Mouse (Mus musculus): Measurements from ENCODE around the gene Clip2. TPM values are rescaled to one million over a fixed set of nuclear protein-coding genes. Genes with fewer than 3 reads are reported as not detected.
A peak's percentile ranks its signal among the peaks of the same experiment; 100 is the strongest.

Clip2 gene
- total RNA-seq, 2 experiments from 2014 or later: 113 to 116 TPM

DNA sequence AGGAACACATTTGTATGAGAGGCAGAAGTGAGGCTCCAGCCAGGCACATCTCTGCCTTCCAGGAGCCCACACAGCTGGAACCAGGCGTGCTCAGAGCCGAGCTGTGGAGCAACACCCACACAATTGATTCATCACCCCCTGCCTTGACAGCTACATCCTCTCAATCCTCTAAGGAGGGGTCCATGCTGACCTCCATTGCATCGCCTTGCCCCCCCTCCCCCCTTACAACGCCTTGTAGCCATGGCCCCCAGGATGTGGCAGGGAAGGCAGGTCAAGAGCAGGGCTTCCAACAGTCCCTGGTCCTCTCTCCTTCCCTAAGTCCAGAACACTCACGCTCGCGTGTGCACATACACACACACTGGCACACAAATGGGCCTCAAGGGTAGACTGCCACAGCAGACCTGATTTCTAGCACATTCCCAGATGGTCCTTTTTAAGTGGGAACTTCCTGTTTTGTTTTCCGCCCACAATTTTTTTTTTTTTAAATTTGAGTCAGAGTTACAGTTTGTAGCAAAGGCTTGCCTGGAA is 16.8 kb upstream of the Clip2 start:
- DNase-seq (ENCODE audit: low spot score in 2 of 2): peak in 1 of 2 experiments; percentile 57
- intact Hi-C loops (cut with DNase I): no loop called here

DNA sequence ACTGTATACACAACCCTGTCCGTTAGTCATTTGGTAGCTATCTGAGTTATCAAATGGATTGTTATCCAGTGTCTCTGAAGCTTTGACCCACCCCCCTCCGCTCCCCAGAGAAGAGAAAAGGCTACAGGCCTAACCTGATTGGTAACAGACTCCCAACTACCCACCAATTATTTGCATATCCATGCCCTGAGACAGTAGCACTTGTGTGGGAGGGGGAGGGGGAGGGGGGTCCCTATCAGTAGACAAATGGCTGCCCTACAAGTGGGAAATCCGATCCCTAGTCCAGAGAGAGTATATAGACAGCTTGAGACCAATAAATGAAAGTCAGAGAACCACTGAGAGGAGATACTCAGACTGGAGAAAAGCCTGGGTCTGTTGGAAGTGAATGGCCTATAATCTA is 15.8 kb upstream of the Clip2 start:
- DNase-seq (ENCODE audit: low spot score in 2 of 2): no peak

GRCm38 (mm10) chr5:134567445-134567844 is 15.2 kb upstream of the Clip2 start:
- intact Hi-C loops (cut with DNase I): no loop called here
- no peak for DNase-seq (ENCODE audit: low spot score in 2 of 2)

More for the DNA sequence above, 15.8 kb upstream of the Clip2 start:
- intact Hi-C loops (cut with DNase I): no loop called here

DNA sequence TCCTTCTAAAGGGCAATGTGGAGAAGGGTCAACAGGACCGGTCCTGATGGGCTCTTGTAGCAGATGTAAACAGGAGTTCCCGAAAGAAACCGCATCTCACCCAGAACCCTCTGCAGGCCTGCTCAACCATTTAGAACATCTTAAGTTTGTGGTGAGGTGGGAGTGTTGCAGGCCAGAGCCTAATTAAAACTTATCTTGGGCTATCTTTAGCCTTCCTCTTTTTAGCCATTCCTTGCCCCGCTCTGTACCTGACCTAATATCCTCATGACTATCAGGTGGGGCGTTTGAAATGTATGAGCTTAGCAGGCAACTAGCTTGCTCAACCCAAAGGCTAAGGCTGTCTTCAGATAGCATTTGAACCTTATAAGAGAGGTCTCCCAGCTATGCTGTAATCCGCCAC is 13.5 kb upstream of the Clip2 start:
- intact Hi-C loops (cut with DNase I): no loop called here
- no peak for DNase-seq (ENCODE audit: low spot score in 2 of 2)

DNA sequence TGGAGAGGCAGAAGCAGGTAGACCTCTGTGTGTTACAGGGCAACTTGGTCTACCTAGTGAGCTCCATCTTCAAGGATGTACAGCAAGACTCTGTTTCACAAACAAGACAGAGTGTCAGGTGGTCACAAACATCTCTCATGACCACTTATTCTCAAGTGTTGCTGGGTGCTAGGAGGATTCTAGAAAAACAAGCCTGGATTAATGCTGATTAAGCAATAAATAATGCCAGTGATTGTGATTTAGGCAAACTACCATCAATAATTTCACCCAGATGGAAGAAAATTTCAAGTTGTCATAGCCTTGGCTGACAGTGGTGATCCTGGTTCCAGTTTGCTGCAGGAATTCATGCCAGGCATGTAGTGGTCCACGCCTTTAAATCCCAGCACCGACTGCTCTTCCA is 12.0 kb upstream of the Clip2 start:
- DNase-seq (ENCODE audit: low spot score in 2 of 2): no peak
- intact Hi-C loops (cut with DNase I): no loop called here

DNA sequence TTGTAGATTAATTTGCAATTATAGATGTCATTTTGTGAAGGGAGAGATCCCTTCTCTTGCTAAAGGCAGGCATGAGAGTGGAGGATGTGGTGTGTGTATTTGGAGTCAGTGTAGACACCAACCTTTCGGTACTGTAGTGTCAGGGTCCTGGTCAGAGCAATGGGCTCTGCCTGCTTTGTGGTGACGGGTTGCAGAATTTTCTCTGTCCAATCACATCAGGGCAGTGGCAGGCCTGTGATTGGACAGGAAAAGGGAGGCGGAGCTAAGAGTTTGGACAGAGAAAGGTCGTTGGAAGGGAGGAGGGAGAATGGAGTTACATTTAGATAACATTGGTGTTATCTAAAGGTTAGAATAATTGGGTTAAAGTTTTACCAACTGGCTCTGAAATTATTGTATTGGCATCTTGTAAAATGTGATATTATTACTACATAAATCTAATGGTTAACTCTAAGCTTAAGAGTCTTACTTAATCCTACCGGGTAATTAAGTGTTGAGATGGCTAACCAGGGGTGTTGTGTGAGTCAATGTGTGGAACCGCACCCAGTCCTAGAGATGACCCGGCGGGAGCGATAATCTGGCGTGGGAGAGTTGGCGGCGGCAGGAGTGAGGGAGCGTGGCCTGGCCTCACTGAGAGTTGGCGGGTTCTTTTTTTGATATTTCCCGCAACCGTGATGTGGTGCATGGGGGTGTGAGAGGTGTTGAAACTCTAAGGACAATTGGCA is 8.4 kb upstream of the Clip2 start:
- DNase-seq (ENCODE audit: low spot score in 2 of 2): no peak
- intact Hi-C loops (cut with DNase I): no loop called here

DNA sequence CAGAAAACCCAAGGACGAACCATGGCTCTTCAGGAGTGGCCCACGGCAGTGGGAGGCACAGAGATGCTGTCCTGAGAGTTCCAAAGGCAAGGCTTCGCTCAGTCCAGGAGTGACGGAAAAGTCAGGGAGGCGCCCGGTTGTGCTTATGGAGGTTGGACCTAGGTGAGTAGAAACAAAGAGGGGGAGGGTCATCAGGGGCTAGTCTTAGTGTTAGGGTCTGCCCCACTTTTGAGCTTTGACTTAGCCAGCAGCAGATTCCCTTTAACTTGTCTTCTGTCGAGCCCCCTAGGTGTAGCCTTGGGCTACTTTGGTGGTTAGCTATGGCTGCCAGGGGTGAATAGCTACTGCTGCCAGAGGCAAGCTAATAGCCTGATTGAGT is 7.8 kb upstream of the Clip2 start, which contains the start of gene Syna:
Gene Syna (minus strand): TSS at position 101 of the 379 bp plus-strand sequence.
- no peak for DNase-seq (ENCODE audit: low spot score in 2 of 2)
- intact Hi-C loops (cut with DNase I): no loop called here

DNA sequence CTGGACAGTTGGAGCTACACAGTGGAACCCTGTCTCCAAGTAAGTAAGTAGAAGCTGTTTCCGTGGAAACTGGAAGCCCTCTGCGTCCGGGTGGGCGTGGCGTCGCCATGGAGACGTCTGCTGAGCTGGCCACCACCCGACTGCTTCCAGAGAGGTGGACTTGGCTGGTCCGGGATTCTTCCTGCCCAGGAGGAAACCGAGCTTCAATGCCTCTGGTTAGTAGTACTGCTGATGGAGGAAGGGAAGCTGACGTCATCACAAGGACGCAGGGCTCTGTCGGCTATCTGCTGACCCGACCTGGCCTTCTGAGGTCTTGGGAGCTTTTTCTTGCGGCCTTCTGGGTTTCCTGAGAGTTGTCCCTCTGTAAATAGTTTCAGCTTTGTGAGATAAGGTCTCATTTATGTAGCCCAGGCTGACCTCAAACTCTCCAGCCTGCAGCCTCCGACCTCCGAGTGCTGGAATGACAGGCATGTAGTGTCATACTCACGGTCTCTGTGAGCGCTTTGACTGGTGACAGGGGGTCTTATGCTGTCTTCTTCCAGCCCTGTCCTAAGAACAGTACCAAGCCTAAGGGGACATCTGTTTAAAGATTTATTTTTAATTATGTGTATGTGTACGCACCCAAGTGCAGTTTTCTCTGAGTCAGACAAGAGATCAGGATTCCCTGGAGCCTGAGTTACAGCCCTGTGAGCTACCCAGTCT is 3.4 kb upstream of the Clip2 start:
- peak; percentile 83 to 86 for DNase-seq (ENCODE audit: low spot score in 2 of 2)
- intact Hi-C loops (cut with DNase I): no loop called here

GRCm38 (mm10) chr5:134553951-134554546 is 1.8 kb upstream of the Clip2 start:
- intact Hi-C loops (cut with DNase I): loop anchor here (2.0 kb wide), 1 partner anchor 17 kb away; no protein-coding TSS in a partner anchor

DNA sequence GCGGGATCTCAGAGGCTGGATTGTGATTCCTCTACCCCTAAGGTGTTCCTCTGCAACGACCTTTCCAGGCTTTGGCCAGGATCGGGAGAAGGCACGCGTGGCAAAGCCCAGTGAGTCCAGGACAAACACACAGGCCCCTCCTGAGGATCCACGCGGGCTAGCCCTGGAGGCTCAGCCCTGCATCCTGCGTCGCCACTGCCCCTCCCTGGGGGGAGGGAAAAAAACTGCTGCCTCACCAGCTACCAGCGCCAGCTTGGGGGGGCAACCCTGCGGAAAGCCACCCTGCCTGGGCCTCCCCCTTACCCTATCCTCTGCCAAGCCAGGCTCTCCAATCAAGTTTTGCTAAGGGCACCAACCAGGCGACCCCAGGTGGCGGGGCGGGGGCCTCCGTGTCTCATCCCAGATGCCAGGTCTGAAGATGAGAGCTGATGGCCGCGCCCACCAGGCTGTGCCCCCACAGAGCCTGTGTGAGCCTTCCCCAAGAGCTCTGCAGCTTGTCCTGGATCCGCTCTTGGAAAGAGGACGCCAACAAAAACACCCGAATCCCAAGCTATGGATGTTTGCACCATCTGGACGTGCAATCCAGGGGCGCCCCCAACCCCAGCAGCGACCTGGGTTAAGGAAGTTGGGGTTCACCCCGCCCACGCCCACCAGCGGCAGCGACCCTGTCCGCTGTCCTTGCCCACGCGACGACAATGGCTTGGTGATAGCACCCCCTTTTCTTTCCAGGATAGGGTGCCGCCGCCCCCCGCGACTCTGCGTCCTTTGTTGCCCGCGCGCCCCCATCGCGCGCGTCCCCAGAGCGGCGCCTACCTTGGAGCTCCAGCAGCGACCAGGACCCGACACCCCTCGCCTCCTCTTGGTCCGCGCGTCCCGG is 763 bp downstream of the Clip2 start:
- intact Hi-C loops (cut with DNase I): loop anchor here (2.0 kb wide), 1 partner anchor 19 kb away; no protein-coding TSS in a partner anchor
- peak; percentile 56 to 62 for DNase-seq (ENCODE audit: low spot score in 2 of 2)

More at GRCm38 (mm10) chr5:134553951-134554546, 1.8 kb upstream of the Clip2 start:
- no peak for DNase-seq (ENCODE audit: low spot score in 2 of 2)

DNA sequence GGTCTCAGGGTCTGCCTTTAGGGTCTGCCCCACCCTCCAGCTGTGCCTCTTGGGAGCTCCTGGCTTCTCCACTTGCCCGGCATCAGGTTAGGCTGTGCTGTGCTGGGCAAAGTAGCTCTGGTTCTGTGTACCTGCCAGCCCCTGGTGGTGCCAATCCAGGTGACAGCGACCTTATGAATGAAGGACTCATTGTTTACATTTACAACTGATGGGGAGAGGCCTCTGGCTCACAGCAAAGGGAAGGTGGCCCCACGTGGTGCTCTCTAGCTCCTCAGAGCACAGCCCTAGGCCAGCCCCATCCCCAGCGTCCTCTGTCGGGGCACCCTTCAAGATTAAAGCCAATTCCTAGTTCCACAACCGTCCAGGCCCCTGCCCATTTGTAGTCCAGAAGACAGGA is 1.4 kb downstream of the Clip2 start:
- intact Hi-C loops (cut with DNase I): no loop called here

GRCm38 (mm10) chr5:134549640-134550168 is 2.5 kb downstream of the Clip2 start:
- DNase-seq (ENCODE audit: low spot score in 2 of 2): no peak
- intact Hi-C loops (cut with DNase I): loop anchor here (5.0 kb wide), 1 partner anchor 42 kb away; no protein-coding TSS in a partner anchor

More for the DNA sequence above, 1.4 kb downstream of the Clip2 start:
- no peak for DNase-seq (ENCODE audit: low spot score in 2 of 2)

DNA sequence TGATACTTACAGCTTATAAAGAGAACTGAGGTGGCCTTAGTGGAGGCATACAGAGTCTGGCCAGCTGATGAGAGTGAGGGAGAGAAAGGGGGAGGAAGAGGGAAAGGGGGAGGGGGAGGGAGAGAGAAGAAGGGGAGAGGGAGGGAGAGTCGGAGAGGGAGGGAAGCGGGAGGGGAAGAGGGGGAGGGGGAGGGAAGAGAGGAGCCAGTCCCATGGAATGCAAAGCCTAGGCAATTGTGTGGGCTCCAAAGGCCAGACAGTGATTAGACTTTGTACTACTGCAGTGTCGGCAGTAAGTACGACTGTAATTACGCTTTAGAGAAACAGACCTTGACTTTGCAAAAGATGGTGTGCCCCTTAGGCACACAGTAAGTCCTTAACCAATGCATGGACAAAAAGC is 3.9 kb downstream of the Clip2 start:
- DNase-seq (ENCODE audit: low spot score in 2 of 2): no peak
- intact Hi-C loops (cut with DNase I): loop anchor here (5.0 kb wide), 1 partner anchor 41 kb away; no protein-coding TSS in a partner anchor

- no peak for DNase-seq (ENCODE audit: low spot score in 2 of 2)
- intact Hi-C loops (cut with DNase I): loop anchor here (5.0 kb wide), 1 partner anchor 39 kb away; no protein-coding TSS in a partner anchor
Measured at GRCm38 (mm10) chr5:134546790-134547189, 5.4 kb downstream of the Clip2 start.

DNA sequence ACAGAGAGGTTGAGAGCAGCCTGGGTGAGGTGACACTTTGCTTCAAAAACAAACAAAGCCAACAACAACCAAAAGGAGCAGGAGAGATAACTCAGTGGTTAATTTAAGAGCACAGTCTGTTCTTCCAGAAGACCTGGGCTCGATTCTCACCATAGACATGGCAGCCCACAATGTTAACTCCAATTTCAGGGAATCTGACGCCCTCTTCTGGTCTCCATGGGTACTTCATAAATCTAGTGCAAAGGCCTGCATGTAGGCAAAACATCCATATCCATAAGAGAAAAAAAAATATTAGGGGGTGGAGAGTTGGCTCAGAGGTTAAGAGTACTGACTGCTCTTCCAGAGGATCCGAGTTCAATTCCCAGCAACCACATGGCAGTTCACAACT is 7.0 kb downstream of the Clip2 start:
- DNase-seq (ENCODE audit: low spot score in 2 of 2): no peak
- intact Hi-C loops (cut with DNase I): loop anchor here (5.0 kb wide), 1 partner anchor 38 kb away; no protein-coding TSS in a partner anchor

DNA sequence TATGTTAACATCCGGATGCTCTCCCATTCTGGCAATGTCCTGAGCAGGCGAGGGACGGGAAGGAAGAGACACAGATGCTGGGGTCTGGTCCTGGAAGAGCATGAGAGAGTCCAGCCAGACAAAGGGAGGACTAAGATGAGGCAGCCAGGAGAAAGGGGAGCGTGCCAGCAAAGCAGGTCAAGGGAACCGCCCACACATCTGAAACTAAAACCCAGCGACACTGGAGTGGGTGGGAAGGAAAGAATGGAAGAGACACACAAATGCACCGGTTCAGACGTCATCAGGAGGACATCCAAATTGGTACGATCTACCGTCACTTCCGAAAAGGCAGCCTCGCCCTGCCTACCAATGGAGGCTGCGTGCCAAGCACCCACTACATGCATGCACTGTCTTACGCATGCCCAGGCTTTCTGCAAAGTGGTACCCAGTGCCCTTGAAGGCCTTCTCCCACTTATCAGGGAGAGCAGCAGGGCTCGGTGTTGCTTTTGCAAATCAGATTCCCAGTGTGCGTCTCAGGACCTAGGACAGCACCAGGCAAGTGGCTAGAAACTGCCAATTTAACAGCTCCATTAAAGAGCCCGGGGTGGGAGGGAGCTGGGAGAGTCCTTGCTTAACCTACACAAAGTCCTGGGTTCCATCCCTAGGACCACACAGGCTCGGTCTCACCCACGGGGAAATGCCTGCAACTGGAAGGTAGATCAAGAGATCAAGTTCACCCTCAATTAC is 7.6 kb downstream of the Clip2 start:
- intact Hi-C loops (cut with DNase I): loop anchor here (5.0 kb wide), 1 partner anchor 37 kb away; no protein-coding TSS in a partner anchor
- DNase-seq (ENCODE audit: low spot score in 2 of 2): peak; percentile 59 to 65

DNA sequence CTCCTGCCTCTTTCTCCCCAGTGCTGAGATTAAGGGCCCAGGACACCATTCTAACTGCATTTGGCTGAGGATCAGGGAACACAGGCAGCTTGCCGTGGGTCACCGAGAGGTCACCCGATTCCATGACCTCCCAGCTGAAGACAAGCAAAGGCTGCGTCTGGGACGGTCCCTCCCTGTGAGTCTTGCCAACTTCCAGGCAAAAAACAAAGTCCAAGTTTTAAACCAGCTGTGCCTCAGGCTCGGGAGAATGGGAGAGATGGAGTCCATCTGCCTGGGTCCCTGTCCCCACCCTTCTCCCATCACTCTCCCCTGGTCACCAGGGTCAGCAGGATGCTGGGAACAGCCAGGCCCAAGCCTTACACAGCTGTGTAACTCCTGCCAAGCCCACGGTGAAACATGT is 10.6 kb downstream of the Clip2 start:
- no peak for DNase-seq (ENCODE audit: low spot score in 2 of 2)
- intact Hi-C loops (cut with DNase I): no loop called here

- DNase-seq (ENCODE audit: low spot score in 2 of 2): no peak
- intact Hi-C loops (cut with DNase I): no loop called here
Measured at GRCm38 (mm10) chr5:134540881-134541280, 11.4 kb downstream of the Clip2 start.
